ENCODE assay signal across 31 mouse cellular contexts in genomic region chr4:87184147-87184930, GRCm38 (mm10). TPM values are rescaled to one million over a fixed set of nuclear protein-coding genes. Genes with fewer than 3 reads are reported as not detected.
DNase-seq lines count a peak whose midpoint lies in the region; ATAC-seq and TF ChIP-seq lines count a peak whose summit lies in the region.
"Had no signal": no experiment of that assay in that cellular context is flagged by ENCODE, and none has a peak within 500 bp of the region (broad histone marks: within the 10 kb centered on the region; RNA-seq: fewer than 3 reads in every experiment).

No protein-coding gene starts in this region.

- no peaks in the 10 kb centered on the region for H3K36me3 ChIP-seq in embryonic facial prominence, embryonic 14.5 days (ENCODE audit: control insufficient read depth, insufficient read depth, low read length)
- H3K36me3 ChIP-seq in embryonic facial prominence, embryonic 10.5 days (replicated peaks): no peaks in the 10 kb centered on the region
- H3K36me3 ChIP-seq in hindbrain, embryonic 13.5 days: no peaks in the 10 kb centered on the region
- H3K36me3 ChIP-seq in hindbrain, postnatal 0 days (ENCODE audit: insufficient read depth, low read length): no peaks in the 10 kb centered on the region
- no peaks in the 10 kb centered on the region for H3K36me3 ChIP-seq in midbrain, embryonic 14.5 days (ENCODE audit: control insufficient read depth, insufficient read depth, low read length)
- no peaks in the 10 kb centered on the region for H3K36me3 ChIP-seq in midbrain, embryonic 16.5 days (ENCODE audit: control insufficient read depth, insufficient read depth, low read length)
- H3K36me3 ChIP-seq: embryonic facial prominence, embryonic 12.5 days; forebrain, embryonic 10.5 days; heart, embryonic 10.5 days; heart, embryonic 15.5 days; limb, embryonic 12.5 days; liver, embryonic 12.5 days; stomach, embryonic 15.5 days had no signal

- H3K4me3 ChIP-seq in embryonic facial prominence, embryonic 14.5 days (ENCODE audit: low read depth, low read length): no peak overlapping the region
- H3K4me3 ChIP-seq in embryonic facial prominence, embryonic 10.5 days: no peak overlapping the region
- no peak overlapping the region for H3K4me3 ChIP-seq in hindbrain, embryonic 13.5 days
- no peak overlapping the region for H3K4me3 ChIP-seq in hindbrain, postnatal 0 days (ENCODE audit: low read length)
- H3K4me3 ChIP-seq in midbrain, embryonic 14.5 days (replicated peaks; ENCODE audit: low read depth, low read length): no peak overlapping the region
- H3K4me3 ChIP-seq in midbrain, embryonic 16.5 days (ENCODE audit: low read depth, low read length): no peak overlapping the region
- H3K4me3 ChIP-seq: embryonic facial prominence, embryonic 12.5 days; forebrain, embryonic 10.5 days; heart, embryonic 10.5 days; heart, embryonic 15.5 days; limb, embryonic 12.5 days; liver, embryonic 12.5 days; stomach, embryonic 15.5 days had no signal

- H3K27me3 ChIP-seq in embryonic facial prominence, embryonic 14.5 days (replicated peaks; ENCODE audit: control insufficient read depth, insufficient read depth, low read length): no peaks in the 10 kb centered on the region
- no peaks in the 10 kb centered on the region for H3K27me3 ChIP-seq in embryonic facial prominence, embryonic 10.5 days (replicated peaks; ENCODE audit: low read depth, poor library complexity, severe bottlenecking)
- no peaks in the 10 kb centered on the region for H3K27me3 ChIP-seq in hindbrain, embryonic 13.5 days
- H3K27me3 ChIP-seq in hindbrain, postnatal 0 days (ENCODE audit: insufficient read depth, low read length): no peaks in the 10 kb centered on the region
- no peaks in the 10 kb centered on the region for H3K27me3 ChIP-seq in midbrain, embryonic 14.5 days (ENCODE audit: control insufficient read depth, insufficient read depth, low read length)
- H3K27me3 ChIP-seq in midbrain, embryonic 16.5 days (ENCODE audit: control insufficient read depth, insufficient read depth, low read depth, low read length): no peaks in the 10 kb centered on the region
- H3K27me3 ChIP-seq: CH12.LX; embryonic facial prominence, embryonic 12.5 days; heart, embryonic 15.5 days; limb, embryonic 12.5 days; liver, embryonic 12.5 days; stomach, embryonic 15.5 days had no signal

- H3K4me2 ChIP-seq in embryonic facial prominence, embryonic 14.5 days (ENCODE audit: low read depth, low read length): no peak overlapping the region
- H3K4me2 ChIP-seq in hindbrain, embryonic 13.5 days: no peak overlapping the region
- no peak overlapping the region for H3K4me2 ChIP-seq in hindbrain, postnatal 0 days (ENCODE audit: low read depth, low read length)
- no peak overlapping the region for H3K4me2 ChIP-seq in midbrain, embryonic 14.5 days (ENCODE audit: low read length)
- H3K4me2 ChIP-seq in midbrain, embryonic 16.5 days (ENCODE audit: low read length): no peak overlapping the region
- H3K4me2 ChIP-seq: embryonic facial prominence, embryonic 12.5 days; heart, embryonic 15.5 days; limb, embryonic 12.5 days; liver, embryonic 12.5 days; stomach, embryonic 15.5 days had no signal

- H3K9me3 ChIP-seq in embryonic facial prominence, embryonic 14.5 days (ENCODE audit: control insufficient read depth, low read length): no peaks in the 10 kb centered on the region
- H3K9me3 ChIP-seq in embryonic facial prominence, embryonic 10.5 days: no peaks in the 10 kb centered on the region
- no peaks in the 10 kb centered on the region for H3K9me3 ChIP-seq in hindbrain, embryonic 13.5 days
- no peaks in the 10 kb centered on the region for H3K9me3 ChIP-seq in hindbrain, postnatal 0 days (ENCODE audit: low read length)
- H3K9me3 ChIP-seq in midbrain, embryonic 14.5 days (ENCODE audit: control insufficient read depth, low read length): no peaks in the 10 kb centered on the region
- no peaks in the 10 kb centered on the region for H3K9me3 ChIP-seq in midbrain, embryonic 16.5 days (replicated peaks; ENCODE audit: control insufficient read depth, low read length, poor library complexity, severe bottlenecking)
- H3K9me3 ChIP-seq: embryonic facial prominence, embryonic 12.5 days; forebrain, embryonic 10.5 days; heart, embryonic 10.5 days; heart, embryonic 15.5 days; limb, embryonic 12.5 days; liver, embryonic 12.5 days; stomach, embryonic 15.5 days had no signal

- H3K4me1 ChIP-seq in embryonic facial prominence, embryonic 14.5 days (ENCODE audit: control insufficient read depth, insufficient read depth, low read length): no peaks in the 10 kb centered on the region
- no peaks in the 10 kb centered on the region for H3K4me1 ChIP-seq in embryonic facial prominence, embryonic 10.5 days
- H3K4me1 ChIP-seq in hindbrain, embryonic 13.5 days (replicated peaks): peaks cover 14% of the 10 kb centered on the region
- 0 out of 2 replicates have a peak, but pooled peaks cover 4% of the 10 kb centered on the region for H3K4me1 ChIP-seq in hindbrain, postnatal 0 days (ENCODE audit: insufficient read depth, low read length)
- H3K4me1 ChIP-seq in midbrain, embryonic 14.5 days (ENCODE audit: control insufficient read depth, insufficient read depth, low read length): peaks cover 6% of the 10 kb centered on the region
- H3K4me1 ChIP-seq in midbrain, embryonic 16.5 days (ENCODE audit: control insufficient read depth, insufficient read depth, low read length): no peaks in the 10 kb centered on the region
- H3K4me1 ChIP-seq: embryonic facial prominence, embryonic 12.5 days; forebrain, embryonic 10.5 days; limb, embryonic 12.5 days; liver, embryonic 12.5 days; stomach, embryonic 15.5 days had no signal

- H3K27ac ChIP-seq in embryonic facial prominence, embryonic 14.5 days (replicated peaks; ENCODE audit: low read depth, low read length): no peak overlapping the region
- H3K27ac ChIP-seq in embryonic facial prominence, embryonic 10.5 days (replicated peaks): no peak overlapping the region
- H3K27ac ChIP-seq in hindbrain, embryonic 13.5 days: 0 out of 2 replicates have a peak overlapping the region, but pooled peaks have one; percentile 8
- no peak overlapping the region for H3K27ac ChIP-seq in hindbrain, postnatal 0 days
- H3K27ac ChIP-seq in midbrain, embryonic 14.5 days (replicated peaks; ENCODE audit: low read depth, low read length): 0 out of 2 replicates have a peak overlapping the region, but pooled peaks have one; percentile 2
- H3K27ac ChIP-seq in midbrain, embryonic 16.5 days (ENCODE audit: low read length): no peak overlapping the region
- H3K27ac ChIP-seq: embryonic facial prominence, embryonic 12.5 days; forebrain, embryonic 10.5 days; heart, embryonic 10.5 days; heart, embryonic 15.5 days; limb, embryonic 12.5 days; liver, embryonic 12.5 days; macrophage; stomach, embryonic 15.5 days had no signal

- H3K9ac ChIP-seq in embryonic facial prominence, embryonic 14.5 days (ENCODE audit: low read depth, low read length): no peak overlapping the region
- no peak overlapping the region for H3K9ac ChIP-seq in hindbrain, embryonic 13.5 days
- no peak overlapping the region for H3K9ac ChIP-seq in hindbrain, postnatal 0 days (replicated peaks; ENCODE audit: low read length)
- H3K9ac ChIP-seq in midbrain, embryonic 14.5 days (replicated peaks; ENCODE audit: low read length): no peak overlapping the region
- no peak overlapping the region for H3K9ac ChIP-seq in midbrain, embryonic 16.5 days (ENCODE audit: low read depth, low read length)
- H3K9ac ChIP-seq: embryonic facial prominence, embryonic 12.5 days; heart, embryonic 15.5 days; limb, embryonic 12.5 days; liver, embryonic 12.5 days; liver, postnatal 0 days; stomach, embryonic 15.5 days had no signal

- TF ChIP-seq POLR2A in brain, embryonic 14.5 days (IDR thresholded peaks at IDR 0.05; ENCODE audit: borderline replicate concordance, extremely low read depth, insufficient read depth, insufficient read length, poor library complexity, severe bottlenecking): no peak

- ATAC-seq in embryonic facial prominence, embryonic 14.5 days (ENCODE audit: low read depth): no peak
- no peak for ATAC-seq in hindbrain, embryonic 13.5 days (ENCODE audit: low FRiP score)
- ATAC-seq in hindbrain, postnatal 0 days: no peak
- no peak for ATAC-seq in midbrain, embryonic 14.5 days (ENCODE audit: low FRiP score, low TSS enrichment)
- ATAC-seq in midbrain, embryonic 16.5 days: no peak
- ATAC-seq: intestine, postnatal 0 days; liver, embryonic 12.5 days; liver, postnatal 0 days; lung, postnatal 0 days had no signal

- WGBS in embryonic facial prominence, embryonic 14.5 days: 67% methylated on average over 10 of the region's 10 CpGs
- 85% methylated on average over 10 of the region's 10 CpGs for WGBS in embryonic facial prominence, embryonic 10.5 days
- 54% methylated on average over 10 of the region's 10 CpGs for WGBS in hindbrain, embryonic 13.5 days
- whole genome bisulfite sequencing in hindbrain, postnatal 0 days: 48% methylated on average over 10 of the region's 10 CpGs
- WGBS in midbrain, embryonic 14.5 days: 46% methylated on average over 10 of the region's 10 CpGs
- WGBS in midbrain, embryonic 16.5 days: 53% methylated on average over 10 of the region's 10 CpGs

- peak; percentile 8 for DNase-seq in embryonic facial prominence, embryonic 14.5 days (ENCODE audit: low spot score)
- DNase-seq in embryonic facial prominence, embryonic 10.5 days (ENCODE audit: low spot score): no peak
- no peak for DNase-seq in hindbrain, postnatal 0 days (ENCODE audit: low spot score)
- DNase-seq in midbrain, embryonic 14.5 days: peak; percentile 57
- DNase-seq in brain, embryonic 14.5 days (ENCODE audit: low read depth): peak; percentile 54
- DNase-seq in Muller cell, postnatal 12 days (ENCODE audit: inconsistent ontology term): no peak
- DNase-seq: adrenal gland, adult 8-10 months; cerebellum, adult 8-10 months; cerebellum, postnatal 36 days; gastrocnemius, postnatal 14 days; kidney, adult 9 months; kidney, postnatal 10 days; liver, postnatal 0 days; right cerebral cortex, postnatal 25 days had no signal

- TF ChIP-seq CTCF in hindbrain, postnatal 0 days (IDR thresholded peaks at IDR 0.05; ENCODE audit: low read depth): no peak
- no peak for TF ChIP-seq CTCF in brain, embryonic 14.5 days (IDR thresholded peaks at IDR 0.05; ENCODE audit: borderline replicate concordance, extremely low read depth, insufficient read depth, insufficient read length)

RNA-seq across cellular contexts. Expression of gene Slc24a2, which starts 45.9 kb away (rescaled TPM):
- polyA plus RNA-seq in embryonic facial prominence, embryonic 14.5 days (2014; fragmentation: Nextera tagmentation; extraction: Ambion mirVana): 0.67 and 0.93 TPM in 2 replicates
- 0.32 and 0.48 TPM in 2 replicates for polyA plus RNA-seq in embryonic facial prominence, embryonic 10.5 days (2016; fragmentation: Nextera tagmentation; extraction: Ambion mirVana)
- polyA plus RNA-seq in hindbrain, embryonic 13.5 days (2015; fragmentation: Nextera tagmentation; extraction: Ambion mirVana): 2.7 and 3.0 TPM in 2 replicates
- total RNA-seq in hindbrain, postnatal 0 days (2014; rRNA removed): 21.4 and 29.6 TPM in 2 replicates
- polyA plus RNA-seq in hindbrain, postnatal 0 days (2015; fragmentation: Nextera tagmentation; extraction: Ambion mirVana): 5.0 and 5.2 TPM in 2 replicates
- polyA plus RNA-seq in midbrain, embryonic 14.5 days (2014; fragmentation: Nextera tagmentation; extraction: Ambion mirVana): 4.0 and 4.6 TPM in 2 replicates
- 4.3 and 4.5 TPM in 2 replicates for polyA plus RNA-seq in midbrain, embryonic 16.5 days (2015; fragmentation: Nextera tagmentation; extraction: Ambion mirVana)
- 1.8 and 3.0 TPM in 2 replicates for polyA plus RNA-seq in brain, embryonic 14.5 days (2012; rRNA removed)
- total RNA-seq: CH12.LX; granulocyte monocyte progenitor cell, adult 5-6 weeks; megakaryocyte-erythroid progenitor cell, adult 5-6 weeks; monocyte, adult 5-6 weeks had no signal
- polyA plus RNA-seq: C2C12; intestine, postnatal 0 days; liver, embryonic 12.5 days; liver, postnatal 0 days; macrophage had no signal

Comparison
In these comparisons a context has a peak if more than half of its experiments do, and no peak if none do; other contexts are left out.
1. DNase-seq: peak in embryonic facial prominence, embryonic 14.5 days (single experiment), midbrain, embryonic 14.5 days (single experiment) and brain, embryonic 14.5 days (single experiment); none in embryonic facial prominence, embryonic 10.5 days (single experiment), hindbrain, postnatal 0 days (single experiment) and Muller cell, postnatal 12 days (single experiment).
2. H3K27ac ChIP-seq: peak in hindbrain, embryonic 13.5 days (single experiment) and midbrain, embryonic 14.5 days (single experiment); none in embryonic facial prominence, embryonic 14.5 days (single experiment), embryonic facial prominence, embryonic 10.5 days (single experiment), hindbrain, postnatal 0 days (single experiment) and midbrain, embryonic 16.5 days (single experiment).